Mouse (Mus musculus) stomach, adult 2 months (tissue): ENCODE results near the gene Slfn14. TPM values are rescaled to one million over a fixed set of nuclear protein-coding genes. Genes with fewer than 3 reads are reported as not detected.

Experiments
- polyA plus RNA-seq: library from polyadenylated mRNA; depleted of rRNA; stranded (reverse); fragments of >200 nt; gene quantifications from 2 replicates; pipeline ENCODE4 v1.2.3, GENCODE M21; 2012; rRNA removed

The Slfn14 gene
- not detected in 2 replicates for polyA plus RNA-seq

DNA sequence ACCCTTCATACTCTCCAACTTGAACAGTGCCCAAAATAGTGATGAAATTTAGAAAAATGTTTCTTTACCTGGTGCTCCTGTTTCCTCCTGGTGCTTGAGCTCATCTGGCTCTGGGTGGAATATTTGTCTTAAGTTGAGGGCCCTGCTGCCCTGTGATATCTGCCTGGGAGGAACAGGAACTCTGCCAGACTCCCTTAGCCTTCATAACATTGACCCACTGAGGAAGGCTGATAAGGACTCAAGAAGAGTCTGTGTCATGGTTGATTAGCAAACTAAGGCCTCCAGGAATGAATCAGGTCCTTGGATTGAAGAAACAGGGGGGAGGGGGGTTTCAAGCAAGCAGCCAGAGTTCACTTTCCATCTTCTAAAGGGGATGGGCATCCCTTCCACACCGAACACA, at the start of gene Slfn14:
Gene Slfn14 (minus strand): TSS at position 161 of the 400 bp plus-strand sequence.

DNA sequence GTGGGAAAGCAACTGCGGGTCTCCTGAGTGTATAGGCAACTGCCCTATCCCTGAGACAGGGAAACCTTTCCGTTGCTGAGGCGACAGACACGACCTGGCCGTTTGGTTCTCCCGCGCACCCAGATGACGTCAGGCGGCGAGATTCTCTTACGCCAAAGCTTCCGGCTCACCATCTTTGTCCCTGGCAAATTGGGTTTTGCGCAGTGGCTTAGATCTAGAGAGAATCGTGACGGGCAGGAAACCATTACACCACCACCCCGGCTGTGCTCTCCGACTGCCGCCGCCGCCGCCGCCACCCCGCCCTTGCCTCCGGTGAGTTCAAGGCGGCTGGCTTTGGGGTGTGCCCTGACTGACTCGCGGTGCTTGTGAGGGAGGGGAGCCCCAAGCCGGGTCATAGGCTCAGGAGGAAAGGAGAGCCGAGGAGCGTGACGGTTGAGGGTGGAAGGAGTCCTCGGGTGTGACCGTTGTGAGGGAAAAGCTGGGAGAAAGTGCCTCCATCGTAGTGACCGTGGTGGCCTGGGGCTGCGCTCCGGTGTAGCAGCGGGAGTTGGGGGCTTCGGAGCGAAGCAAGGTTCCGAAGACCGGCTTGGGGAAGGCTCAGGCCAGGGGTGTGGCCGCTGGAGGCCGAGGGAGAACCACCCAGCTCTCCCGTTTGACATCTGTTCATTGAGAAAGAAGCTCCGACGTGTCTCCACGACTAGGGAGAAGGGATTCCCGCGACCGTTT, 16.2 kb upstream of the Slfn14 start, which contains the start of gene Pex12:
Gene Pex12 (minus strand): TSS at position 61 of the 726 bp plus-strand sequence.

DNA sequence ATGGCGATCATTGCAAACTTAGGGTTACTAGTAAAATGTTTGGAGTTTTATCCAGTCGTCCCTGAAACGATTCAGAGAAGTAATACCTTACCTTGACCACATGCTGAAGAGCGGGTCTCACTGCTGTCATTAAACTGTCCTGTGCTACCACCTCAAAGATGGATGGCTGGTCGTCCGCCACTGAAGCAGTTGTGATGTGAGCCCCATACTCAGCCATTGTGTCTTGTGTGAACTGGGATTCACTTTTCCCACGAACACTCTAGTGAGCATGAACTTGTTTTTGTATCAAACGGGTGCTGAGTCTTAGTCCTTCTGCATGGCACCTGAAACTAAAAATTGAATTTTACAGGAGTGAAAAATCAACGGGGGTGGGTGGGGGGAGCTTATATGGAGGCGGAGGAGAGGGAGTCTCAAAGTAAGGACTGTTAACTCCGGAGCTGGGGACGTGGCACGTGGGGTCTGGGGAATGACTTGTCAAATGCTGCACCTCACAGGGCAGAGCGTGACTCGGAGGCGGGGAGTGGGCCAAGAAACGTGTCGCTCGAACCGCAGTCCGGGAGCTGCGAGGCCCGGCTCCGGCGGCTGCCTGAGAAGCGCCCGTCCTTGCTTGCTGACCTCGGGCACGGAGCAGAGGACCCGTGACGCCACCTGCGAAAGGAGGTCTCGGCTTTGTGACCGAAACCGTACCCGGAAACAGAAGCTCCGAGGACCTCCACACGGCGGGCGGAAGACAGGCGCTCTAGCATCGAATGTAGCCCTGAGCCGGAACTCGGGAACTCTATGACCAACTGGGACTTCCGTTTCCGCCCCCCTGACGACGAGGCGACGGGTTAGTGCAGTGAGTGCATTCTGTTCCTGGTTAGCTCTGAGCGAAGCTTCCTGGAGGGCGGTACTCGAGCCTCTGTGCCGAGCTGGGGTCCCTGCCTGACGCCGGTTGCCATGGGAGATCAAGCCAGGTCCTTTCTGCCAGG, 12.0 kb upstream of the Slfn14 start, which contains the start of gene Ap2b1:
Gene Ap2b1 (plus strand): TSS at position 800 of the 971 bp plus-strand sequence.

Other genes with a start within 250 kb of the Slfn14 start
- 0.73 and 1.1 TPM in 2 replicates for gene Slfn2, start 221.6 kb downstream of the Slfn14 start, polyA plus RNA-seq
- 0.03 and 0.04 TPM in 2 replicates for gene Slfn1, start 169.9 kb downstream of the Slfn14 start, polyA plus RNA-seq
- 0.11 and 0.29 TPM in 2 replicates for gene Slfn4, start 111.5 kb downstream of the Slfn14 start, polyA plus RNA-seq
- not detected in 2 replicates for gene Slfn3, start 95.4 kb downstream of the Slfn14 start, polyA plus RNA-seq
- 8.4 and 11.3 TPM in 2 replicates for gene Ap2b1, start 12.3 kb upstream of the Slfn14 start, polyA plus RNA-seq
- 3.3 and 3.9 TPM in 2 replicates for gene Pex12, start 15.9 kb upstream of the Slfn14 start, polyA plus RNA-seq
- gene Rasl10b, start 122.4 kb upstream of the Slfn14 start, polyA plus RNA-seq = 0.78 and 1.0 TPM in 2 replicates
- 0.13 TPM in 2 replicates for gene Gas2l2, start 142.7 kb upstream of the Slfn14 start, polyA plus RNA-seq
- 0.11 and 0.52 TPM in 2 replicates for gene 1700020L24Rik, start 151.0 kb upstream of the Slfn14 start, polyA plus RNA-seq
- gene Mmp28, start 176.3 kb upstream of the Slfn14 start, polyA plus RNA-seq = 18.1 and 24.2 TPM in 2 replicates
- 0.61 and 1.8 TPM in 2 replicates for gene Taf15, start 186.4 kb upstream of the Slfn14 start, polyA plus RNA-seq
- gene Heatr9, start 235.4 kb upstream of the Slfn14 start, polyA plus RNA-seq = not detected in 2 replicates
- gene Ccl5, start 243.8 kb upstream of the Slfn14 start, polyA plus RNA-seq = 9.1 and 12.4 TPM in 2 replicates